Mouse (Mus musculus): Measurements from ENCODE around the gene Cep131.

The Cep131 gene

DNA sequence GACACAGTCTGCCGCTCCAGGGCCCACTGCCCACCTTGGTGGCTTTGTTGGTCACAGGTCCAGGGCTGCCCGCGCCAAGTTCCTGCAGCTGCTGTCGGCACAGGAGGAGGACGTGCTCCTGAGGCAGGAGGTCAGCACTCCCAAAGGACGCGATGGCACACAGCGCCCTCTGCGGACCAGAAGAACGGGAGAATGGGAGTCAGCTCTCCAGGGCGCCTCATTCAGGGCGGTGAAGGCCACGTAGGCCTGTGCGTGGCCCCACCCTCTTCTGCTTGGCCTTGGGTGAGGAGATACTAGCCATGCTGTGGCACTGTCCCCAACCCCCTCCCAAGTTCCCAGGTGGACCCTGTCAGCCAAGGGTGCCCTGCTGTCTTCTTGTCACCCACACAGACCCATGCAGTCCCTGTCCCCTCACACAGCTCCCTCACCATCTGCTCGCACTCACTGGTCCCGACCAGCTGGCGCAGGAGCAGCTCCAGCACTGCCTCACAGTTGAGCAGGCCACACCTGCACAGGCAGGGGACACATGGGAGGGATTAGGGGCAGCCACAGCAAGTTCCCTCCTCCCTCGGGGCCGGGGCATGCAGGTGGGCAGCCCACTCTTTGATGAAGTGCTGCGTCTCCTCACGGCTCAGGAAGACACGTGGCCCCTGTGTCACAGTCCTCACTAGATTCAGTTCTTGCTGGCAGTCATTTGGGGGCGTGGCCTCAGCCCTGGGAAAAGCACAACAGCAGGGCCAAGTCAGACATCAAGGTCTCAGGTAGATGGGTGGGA, 6.4 kb upstream of the Cep131 start:
- peak in 1 of 2 experiments; percentile 31 for DNase-seq

DNA sequence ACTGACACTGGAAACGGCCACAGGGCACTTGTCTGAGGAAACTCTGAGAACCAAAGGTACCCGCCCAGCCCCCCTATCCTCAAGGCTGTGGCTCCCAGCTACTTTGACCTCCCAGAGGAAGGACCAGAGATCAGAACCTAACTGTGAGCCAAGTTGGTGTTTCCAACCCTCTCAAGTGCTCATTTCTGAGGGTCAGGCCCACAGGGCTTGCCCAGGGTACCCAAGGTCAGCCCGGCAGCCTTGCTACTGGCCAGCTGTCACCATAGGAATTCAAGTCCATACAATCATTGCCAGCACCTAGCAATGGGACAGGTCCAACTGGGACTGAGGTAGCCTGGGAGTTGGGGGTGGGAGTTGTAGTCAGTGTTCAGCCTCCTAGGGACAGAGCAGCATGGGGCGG, 4.0 kb upstream of the Cep131 start:
- no peak for DNase-seq

DNA sequence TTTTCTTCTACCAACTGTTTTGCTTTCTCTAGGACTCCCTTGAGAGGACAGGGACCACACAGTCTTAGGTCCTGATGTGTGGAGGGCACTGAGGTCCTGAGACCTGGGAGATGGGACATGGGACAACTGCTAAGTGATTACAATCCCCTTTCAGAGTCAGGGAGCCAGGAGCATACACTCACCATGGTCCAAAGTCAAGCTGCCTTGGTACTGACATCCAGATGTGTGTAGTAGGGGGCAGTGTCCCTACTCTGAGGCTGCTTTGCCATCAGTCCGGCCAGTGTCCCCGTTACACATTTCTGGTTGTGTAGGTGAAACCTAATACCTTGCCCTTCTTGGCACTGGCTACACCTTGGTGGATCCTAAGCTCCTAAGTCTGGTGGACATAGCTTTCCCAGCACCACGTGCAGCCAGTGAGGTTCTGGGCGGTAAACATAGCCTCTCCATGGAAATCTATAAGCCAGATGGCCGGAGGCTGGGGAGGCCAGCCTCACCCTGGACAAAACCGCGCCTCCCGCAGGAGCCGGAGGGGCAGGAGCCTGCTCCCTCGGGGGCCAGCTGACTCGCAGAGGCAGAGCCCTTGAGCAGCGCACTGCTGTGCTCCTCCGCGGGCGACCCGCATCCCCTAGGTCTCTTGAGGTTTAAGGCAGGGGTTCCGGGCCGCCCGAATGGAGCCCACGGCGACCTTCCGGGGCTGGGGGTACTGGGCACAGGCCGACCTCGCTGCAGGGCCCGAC, 568 bp downstream of the Cep131 start:
- DNase-seq = peak; percentile 59 to 70

DNA sequence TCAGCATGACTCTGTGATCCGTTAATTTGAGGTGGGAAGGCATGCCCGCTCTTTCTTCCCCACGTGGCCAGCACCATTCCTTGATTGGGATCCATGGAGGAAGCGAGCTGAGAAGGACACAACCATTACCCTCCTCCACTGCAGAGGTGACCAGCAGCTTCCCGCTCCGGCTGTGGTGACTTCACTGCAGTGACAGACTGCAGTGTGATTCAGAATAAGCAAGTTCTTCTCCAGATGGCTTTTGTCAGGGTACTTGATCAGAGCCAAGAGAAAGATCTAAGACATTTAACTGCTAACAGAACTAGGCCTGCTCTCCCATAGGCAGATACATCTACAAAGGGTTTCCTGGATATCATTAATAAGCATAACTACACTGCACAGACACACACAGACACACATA, 6.3 kb downstream of the Cep131 start:
- DNase-seq = peak in 1 of 2 experiments; percentile 47

DNA sequence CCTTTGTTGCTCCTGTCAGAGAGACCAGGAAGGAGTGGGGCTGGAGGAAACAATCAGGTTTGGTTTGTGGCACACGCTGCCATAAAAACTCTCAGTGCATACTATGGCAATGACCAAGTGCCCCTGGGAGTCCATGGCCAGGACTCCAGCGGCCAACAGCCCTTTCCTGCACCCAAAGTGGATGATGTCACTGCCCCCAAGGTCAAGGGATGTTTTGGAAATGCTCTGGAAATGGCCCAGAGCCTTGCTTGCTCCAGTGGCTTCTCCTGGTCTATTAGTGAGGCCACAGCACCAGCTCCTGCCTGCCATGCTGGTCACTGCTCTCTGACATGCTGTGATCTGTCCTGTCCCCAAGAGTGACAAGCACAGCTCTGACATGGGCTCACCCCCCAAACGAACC, 10.4 kb downstream of the Cep131 start:
- DNase-seq = no peak

DNA sequence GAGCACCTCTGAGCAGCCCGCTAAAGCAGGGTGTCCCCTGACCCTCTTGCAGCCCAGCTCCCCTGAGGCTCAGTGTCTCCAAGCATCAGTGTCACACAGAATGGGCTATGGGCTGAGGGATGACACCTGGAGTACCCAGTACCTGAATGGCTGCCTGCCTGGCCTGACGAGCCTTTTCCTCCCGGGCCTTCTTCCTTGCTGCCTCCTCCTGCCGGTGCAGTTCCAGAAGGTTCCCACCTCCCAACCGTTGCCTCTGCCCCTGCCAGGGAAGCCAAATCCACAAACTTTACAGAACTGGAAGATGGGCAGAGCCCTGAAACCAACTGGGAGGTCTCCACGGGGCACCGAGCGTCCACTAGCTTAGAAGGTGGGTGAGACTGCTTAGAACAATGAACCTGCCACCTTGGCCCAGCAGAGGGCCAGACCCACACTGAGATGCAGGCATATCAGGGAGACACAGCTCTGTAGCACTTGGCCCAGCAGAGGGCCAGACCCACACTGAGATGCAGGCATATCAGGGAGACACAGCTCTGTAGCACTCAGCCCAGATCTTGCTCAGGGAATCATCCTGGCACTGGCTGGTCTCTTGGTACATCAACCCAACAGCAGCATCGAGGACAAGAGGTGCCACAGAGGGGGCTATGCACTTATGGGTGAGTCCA, 13.5 kb downstream of the Cep131 start:
- peak in 1 of 2 experiments; percentile 32 for DNase-seq

DNA sequence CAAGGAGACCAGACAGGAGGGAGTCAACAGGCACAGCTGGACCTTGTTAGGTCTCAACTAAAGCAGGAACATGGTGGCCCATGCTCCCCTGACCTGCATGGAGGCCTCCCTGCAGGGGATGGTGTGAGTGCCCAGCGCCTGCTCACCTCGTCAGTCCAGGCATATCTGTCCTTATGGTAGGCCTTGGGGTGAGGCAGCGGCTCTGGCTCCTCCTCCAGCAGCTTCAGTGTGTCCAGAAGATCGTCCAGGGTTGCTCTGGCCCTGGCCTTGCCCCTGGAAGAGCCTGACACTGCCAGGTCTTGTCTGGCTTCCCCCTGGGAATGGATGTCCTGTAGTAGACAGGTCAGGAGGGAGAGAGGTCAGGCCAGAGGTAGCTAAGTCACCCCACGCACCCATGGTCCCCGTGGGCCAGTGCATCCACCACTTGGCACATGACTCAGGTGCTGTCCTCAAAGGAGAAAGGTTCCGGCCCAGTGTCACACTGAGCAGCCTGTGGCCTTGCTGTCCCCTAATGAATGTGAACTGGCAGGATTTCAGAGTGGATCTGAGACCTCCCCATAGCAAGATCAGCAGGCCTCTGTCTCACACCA, 14.8 kb downstream of the Cep131 start:
- no peak for DNase-seq

DNA sequence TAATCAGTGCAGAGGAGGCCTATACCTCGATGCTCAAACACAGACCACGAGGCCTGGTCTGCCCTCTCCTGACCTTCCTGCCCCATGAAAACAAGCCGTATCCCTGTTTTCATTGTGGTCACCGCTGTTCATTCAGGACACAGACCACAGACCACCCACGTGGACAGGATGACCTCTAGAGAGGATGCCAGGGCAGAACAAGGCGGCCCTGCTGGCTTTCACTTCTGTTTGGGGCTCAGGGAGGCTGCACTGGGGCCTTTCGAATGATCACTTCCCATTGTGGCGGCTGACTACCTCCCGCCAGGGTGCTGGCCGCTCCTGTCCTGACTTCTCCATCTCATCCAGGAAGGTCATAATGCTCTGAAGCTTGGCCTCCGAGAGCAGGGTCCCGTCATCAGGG, 15.6 kb downstream of the Cep131 start:
- no peak for DNase-seq

DNA sequence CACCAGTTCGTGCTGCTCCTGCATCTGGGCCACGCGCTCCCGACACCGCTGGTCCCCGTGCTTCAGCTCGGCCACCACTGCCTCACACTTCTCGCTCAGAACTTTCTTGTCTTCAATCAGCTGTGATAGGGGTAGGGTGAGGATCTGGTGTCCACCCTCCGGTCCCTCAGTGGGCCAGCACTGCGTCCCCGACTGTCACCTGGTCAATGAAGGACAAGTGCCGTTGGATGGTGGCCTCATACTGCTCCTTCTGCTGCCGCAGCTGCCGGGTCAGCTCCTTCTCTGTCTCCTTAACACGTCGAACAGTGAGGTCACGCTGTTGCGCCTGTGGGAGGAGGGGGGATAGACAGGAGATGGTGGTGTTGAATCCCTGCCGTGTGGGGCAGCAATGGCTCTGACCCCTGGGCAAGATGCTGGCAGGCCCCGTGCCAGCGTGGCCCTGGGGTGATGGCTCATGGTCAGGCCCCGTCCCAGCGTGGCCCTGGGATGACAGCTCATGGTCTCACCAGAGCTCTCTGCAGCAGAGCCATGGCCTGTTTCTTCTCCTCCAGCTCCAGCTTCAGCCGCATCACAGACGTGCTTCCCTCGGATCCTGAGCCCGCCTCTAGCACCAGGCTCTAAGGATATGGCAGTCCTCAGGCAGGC, 16.2 kb downstream of the Cep131 start:
- DNase-seq = no peak

DNA sequence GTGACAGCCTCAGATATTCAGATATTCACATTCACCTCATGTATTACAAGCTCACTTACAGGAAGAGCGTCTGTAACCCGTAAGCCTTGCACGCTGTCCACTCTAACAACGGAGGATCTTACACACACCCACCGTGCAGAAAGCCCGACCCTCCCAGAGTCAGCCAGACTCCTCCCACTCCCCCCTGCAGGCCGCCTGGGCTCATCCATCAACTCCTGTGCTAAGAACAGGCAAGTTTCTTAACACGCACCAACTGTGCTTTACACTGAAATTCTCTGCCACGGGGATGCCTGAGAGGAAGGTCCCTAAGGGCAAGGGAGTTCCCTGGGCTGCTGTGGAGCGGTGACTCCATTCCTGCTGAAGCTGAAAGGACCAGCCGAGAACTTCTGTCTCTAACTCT, 17.4 kb downstream of the Cep131 start:
- DNase-seq = no peak

DNA sequence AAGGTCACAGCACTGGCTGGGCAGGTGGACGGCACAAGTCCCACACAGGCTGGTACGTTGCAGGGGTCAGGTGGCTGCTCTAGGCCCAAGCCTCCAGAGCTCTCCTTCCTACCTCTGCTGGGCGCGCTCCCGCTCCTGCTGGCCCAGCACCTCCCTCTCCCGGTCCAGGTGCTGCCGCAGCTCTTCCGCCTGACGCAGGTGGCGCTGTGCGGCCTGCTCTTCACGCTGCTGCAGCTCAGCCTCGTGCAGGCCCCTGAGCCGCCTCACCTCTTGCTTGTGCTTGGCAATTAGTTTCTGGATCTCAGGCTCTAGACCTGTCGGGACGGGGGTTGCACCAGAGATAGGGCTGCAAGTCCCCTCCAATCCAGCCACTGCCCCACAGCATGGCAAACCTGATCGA, 18.8 kb downstream of the Cep131 start:
- peak in 1 of 2 experiments; percentile 54 for DNase-seq

DNA sequence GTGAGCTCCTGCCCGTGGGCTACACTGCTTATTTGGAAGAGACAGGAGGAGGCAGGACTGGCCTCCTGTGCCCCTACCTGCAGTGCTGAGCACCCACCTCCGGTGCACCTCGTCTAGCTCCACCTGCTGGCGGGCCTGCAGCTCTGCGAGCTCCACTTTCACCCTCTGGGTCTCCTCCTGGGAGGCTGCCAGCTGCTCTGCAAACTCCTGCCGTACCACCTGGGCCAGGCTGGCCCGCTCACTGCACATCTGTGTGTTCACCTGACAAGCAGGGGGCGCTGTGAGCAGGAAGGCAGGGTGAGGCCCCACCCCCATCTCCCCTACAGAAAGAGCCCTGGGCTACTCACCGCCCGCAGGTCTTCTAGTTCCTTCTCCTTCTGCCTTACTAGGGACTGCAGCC, 21.3 kb downstream of the Cep131 start:
- peak; percentile 85 to 89 for DNase-seq

DNA sequence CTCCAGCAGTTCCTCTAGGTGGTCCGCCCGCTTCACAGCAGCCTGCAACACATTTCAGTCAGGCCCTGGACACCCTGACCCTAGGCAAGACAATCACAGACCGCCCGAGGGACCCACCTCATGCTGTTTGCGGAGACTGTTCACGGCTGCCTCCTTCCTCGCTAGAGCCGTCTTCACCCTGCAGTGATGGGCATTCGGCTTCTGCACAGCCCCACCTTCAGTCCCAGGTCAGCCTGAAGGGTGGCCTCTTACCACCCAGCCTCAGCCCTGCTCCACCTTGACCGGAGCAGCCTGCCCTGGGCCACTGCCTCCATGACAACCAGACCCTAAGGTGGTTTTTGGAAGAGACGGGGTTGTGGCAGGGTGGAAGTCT, 22.0 kb downstream of the Cep131 start:
- DNase-seq = no peak

DNA sequence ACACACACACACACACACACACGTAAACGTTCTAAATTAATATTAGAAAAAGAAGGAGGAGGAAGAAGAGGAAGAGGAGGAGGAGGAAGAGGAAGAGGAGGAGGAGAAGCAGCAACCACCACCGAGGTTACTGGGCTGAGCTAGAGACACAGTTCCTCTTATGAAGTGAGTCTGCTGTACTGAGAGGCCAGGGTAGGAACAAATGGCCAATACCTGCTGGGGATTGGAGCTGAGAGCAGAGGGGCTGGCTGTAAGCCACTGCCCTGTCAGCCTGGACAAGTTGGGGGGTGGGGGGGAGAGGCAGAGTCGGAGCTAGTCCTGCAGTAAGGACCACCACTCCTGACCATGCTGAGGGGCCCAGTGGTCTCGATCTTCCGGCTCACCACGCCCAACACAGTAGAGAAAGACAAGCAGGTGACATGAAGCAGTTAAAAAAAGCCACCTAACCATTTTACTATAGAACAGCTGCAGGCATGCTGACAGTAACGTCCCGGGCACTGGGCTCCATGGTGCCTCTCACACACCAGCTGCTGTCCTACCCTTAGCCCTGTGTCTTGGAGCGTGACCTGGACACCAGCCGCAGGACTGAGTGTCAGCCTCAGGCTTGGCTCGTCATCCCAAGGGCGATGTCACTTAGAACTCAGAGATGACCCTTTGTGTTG, 22.5 kb downstream of the Cep131 start:
- DNase-seq = no peak

DNA sequence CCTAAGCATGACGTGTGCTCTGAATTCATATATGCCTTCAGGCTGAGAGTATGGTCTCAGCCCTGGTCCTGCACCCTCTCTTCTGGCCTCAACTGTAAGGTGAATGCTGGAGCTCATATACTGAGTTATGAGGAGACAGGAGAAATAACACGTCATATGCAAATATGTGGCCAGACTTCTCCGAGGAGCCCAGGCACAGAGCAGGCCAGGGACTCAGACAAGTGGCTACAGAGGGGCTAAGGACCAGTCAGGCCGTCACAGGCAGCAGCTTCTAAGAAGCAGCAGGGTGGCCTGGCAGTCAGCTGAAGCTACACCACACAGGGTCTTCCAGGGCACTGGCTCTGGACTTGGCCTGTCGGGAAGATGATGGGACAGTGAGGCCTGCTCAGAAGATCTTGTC, 23.3 kb downstream of the Cep131 start:
- no peak for DNase-seq

DNA sequence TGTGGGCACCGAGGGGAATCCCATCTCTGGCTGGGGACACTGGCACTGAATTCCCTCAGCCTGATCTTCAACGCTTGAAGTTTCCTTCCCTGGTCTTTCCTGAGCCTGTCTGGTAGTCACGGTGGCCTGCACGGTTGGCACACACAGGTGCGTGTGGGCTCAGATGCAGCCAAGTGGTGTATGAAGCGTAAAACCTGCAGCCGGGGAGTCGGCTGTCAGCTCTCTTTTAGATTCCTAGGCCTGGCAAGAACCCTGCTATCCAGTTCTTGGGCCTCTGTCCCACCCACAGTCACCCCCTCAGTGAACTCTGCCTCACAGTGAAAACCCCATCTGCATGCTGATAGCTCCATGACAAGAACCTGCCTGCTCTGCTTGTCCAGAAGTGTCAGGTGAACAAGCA, 26.0 kb downstream of the Cep131 start:
- DNase-seq = no peak

DNA sequence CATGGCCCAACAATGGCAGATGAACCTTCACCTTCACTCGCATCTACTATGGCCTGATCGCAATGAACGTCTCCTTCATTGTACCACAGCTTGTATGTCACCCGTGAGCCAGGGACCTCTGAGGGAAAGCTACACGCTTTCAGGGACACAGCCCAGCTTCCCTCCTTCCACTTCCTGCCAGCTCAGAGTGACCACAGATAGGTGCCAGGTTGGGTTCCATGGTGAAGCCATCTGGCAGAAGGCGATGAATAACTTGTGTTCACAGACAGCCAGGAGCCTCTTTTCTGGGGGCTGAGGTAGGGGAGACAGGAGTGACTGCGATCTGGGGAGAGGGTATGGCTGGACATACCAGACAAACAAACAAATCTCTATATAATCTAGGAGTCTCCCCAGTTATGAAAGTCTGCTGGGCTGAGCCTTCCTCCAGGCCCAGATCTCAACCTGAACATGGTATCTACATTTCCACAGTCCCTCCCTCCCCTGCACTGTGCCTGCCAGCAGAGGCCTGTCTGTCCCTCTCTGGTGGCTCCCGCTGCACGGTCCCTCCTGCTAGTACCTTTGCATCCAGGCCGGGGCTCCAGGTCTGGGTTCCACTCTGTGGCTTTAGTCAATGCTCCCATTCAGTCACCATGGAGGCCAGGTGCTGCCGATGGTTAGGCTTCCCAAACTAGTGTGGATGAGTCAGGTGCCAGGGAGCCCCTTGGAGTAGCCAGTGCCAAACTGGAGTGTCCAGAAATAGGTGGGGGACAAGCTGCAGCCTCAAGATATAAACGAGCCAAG, 30.5 kb downstream of the Cep131 start:
- DNase-seq = no peak

DNA sequence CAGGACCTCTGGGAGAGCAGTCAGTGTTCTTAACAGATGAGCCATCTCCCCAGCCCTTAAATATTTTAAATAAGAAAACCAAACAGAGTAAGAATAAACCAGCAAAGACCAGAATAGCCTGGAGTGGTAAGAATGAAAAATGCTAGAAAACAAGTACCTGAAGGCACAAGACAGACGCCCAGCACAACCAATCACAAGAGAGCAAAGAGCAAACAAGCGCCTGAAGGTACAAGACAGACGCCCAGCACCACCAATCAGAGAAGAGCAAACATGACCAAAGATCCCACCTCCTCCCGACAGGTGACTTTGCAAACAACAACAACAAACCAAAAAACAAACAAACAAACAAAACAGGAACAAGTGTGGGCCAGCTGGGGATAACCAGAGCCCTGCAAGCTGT, 32.8 kb downstream of the Cep131 start:
- no peak for DNase-seq

DNA sequence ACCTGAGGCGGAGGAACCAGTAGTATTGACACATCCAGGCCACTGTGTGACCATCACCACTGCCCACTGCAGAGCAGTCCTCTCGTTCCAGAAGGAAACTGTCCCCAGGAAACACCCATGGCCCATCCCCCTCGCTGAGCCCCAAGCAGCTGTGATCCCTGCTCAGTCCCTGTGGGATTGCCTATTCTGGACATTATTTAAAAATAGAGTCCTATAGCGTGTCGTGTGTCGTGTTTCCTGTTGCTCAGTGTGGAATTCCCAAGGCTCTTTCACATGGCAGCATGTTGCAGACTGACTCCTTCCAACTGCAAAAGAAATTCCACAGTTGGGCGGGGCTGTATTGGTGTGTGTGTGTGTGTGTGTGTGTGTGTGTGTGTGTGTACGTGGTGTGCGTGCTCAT, 34.4 kb downstream of the Cep131 start:
- peak; percentile 55 to 64 for DNase-seq

DNA sequence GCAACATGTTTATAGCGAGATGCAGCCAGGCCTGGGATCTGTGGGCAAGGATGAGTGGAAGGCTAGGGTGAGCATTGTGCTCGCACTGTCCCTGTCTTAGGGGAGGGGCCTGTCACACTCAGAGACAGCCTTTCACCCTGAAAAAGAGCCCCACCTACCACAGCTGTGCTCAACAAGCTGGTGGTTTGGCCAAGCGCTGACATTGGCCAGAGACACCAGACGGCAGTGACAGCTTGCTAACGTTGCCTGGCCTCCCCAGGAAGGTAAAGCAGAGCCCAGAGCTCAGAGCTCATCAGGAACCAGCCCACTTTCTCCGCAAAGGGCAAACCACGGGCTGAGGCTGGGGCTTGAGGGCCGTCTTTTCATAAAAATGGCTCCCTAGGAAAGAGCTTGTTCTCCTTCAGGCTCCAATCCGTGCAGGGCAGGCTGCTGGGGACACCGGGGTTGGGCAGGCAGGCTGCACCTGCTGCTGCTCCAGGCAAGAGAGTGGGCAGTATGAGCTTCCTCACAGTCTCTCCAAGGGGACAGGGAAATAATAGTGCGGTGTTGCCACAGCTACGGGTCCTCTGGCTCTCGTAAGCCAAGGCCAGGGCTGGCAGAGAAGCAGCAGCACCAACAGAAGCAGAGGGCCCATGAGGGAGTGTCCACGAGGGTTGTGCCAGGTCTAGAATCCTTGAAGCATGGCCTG, 35.4 kb downstream of the Cep131 start:
- no peak for DNase-seq

DNA sequence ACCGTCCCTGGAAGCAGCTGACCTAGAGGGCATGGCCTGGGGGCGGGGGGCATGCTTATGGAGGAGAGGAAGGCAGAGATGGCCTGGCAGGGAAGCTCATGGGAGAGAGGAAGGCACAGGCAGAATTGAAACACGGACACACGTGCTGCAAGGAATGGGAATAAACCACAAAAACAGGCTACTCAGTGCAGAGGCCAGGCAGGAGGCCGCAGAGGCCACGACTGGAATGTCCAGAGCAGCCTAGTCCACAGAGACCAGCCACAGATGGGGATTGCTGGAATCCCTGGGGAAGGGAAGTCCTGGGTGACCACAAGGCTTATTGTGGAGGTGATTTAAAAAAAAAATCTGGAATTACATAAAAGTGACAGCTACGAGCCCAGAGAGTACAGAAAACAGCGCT, 37.6 kb downstream of the Cep131 start:
- DNase-seq = no peak
